Mouse (Mus musculus) ovary, postnatal 36 days (tissue): ENCODE measurements around the gene Il4ra.

Experiments used
- DNase-seq: peaks from one replicate; pipeline ENCODE4 v3.0.0; 2022; ENCODE audit warnings: low spot score, mixed read lengths

Gene Il4ra

DNA sequence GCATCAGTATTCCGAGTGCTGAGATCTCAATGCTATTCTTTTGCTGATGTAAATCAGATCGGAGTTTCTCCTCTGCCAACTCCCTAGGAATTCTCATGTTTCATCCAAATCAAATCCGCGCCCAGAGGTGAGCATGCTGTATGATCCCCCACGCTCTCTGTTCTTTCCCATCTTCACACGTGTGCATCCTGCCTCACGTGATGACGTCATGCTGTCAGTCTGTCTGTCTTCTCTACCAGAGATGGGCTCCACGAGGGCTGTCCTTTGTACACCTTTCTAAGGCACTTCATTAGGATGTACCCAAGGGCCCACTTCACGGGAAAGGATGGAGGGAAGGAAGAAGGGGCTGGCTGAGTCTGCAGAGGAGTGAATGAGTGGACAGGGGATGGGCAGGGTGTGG lies 48.2 kb downstream of the Il4ra start:
- DNase-seq, result no peak

DNA sequence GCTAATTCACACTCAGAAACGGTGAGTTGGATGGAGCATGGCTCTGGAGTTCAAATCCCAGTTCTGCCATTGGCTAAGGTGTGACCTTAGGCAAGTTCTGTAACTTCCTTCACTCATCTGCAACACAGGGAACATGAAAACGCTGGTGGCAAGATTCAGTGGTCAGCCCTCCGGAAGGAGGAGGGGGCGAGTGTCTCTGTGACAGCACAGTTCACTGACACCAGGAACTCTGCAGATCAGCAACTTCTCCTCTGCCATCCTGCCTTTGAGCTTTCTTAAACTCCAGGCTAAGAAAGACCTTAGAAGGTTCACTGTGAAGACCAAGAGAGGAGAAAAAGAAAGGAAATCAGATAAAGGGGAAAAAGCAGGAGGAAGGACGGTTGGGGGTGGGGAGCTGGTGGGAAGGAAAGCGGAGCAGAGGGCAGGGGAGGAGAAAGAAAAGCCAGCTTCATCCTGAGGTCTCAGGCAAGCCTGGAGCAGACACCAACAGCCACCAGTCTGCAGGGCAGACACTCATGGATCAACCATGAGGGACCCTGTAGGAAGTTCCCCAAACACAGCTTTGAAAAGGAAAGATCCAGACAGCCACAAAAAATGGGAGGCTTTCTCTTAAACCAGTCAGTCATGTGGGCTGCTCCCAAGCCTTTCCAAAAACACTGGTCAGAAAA lies 48.8 kb downstream of the Il4ra start:
- DNase-seq, result no peak

- no peak for DNase-seq
Measured at GRCm38 (mm10) chr7:125601280-125601670, 49.4 kb downstream of the Il4ra start.

GRCm38 (mm10) chr7:125601821-125602448 lies 50.0 kb downstream of the Il4ra start:
- DNase-seq, result no peak

GRCm38 (mm10) chr7:125603185-125603631 lies 51.3 kb downstream of the Il4ra start, which contains the start of gene Il21r:
TSS of gene Il21r (plus strand) at chr7:125603429.
- no peak for DNase-seq

DNA sequence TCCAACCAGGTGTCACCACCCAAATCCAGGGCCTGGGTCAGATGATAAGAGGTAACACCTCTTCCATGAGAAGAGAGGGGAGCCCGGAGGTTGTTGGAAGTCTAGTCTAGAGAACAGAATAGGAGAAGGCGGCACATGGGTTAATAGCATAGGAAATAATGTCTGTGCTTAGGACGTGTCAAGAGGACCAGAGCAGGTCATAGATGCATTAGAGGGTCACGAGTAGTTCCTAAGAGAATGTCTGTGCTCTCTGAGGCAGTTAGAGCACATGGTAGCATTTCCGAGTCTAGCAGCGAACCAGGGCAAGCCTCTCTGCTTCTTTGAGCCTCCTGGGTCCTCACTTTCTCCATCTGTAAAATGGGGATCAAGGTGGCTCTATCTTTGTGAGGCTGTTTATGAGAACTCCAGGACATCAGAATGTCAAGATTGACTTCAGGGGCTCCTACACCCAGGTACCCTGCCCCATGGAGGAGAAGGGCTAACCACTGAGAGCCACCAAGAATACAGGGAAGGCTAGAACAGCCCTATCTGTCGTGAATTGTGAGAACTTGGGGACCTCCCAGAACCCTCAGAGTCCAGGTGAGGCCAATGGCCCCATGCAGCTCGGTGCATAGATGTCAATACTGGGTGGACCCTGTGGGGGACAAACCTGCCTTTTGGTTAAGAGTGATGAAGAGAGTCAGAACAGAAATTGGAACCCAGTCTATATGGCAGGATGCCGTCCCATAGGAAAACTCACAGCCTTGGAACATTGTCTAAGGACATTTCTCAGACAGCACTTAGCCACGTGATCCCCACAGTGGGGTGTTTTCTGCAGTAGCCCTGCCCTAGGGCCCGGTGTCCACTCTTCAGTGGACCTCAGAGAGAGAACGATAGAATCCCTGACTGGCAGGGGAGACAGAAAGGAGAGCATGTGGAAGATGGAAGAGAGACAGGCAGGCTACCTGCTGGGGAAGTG lies 52.7 kb downstream of the Il4ra start:
- no peak for DNase-seq

DNA sequence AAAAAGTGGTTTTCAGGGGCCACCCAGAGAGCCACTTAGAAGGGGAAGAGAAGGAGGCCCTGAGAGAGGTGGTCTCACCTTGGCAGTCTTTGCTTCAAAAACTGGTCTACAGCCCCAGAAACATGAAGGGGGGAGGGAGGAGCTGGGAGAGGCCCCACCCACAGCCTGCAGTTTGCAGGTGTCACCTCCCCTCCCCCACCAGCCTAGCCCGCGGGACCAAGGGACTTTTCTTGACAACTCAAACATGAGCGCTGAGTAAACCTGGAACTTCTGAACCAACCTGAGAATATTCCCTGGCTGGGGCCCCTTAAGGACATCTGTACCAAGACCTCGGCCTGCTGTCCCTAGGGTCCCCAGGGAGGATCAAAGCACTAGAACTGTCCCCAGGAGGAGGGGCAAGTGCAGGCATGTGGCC lies 53.8 kb downstream of the Il4ra start:
- no peak for DNase-seq

DNA sequence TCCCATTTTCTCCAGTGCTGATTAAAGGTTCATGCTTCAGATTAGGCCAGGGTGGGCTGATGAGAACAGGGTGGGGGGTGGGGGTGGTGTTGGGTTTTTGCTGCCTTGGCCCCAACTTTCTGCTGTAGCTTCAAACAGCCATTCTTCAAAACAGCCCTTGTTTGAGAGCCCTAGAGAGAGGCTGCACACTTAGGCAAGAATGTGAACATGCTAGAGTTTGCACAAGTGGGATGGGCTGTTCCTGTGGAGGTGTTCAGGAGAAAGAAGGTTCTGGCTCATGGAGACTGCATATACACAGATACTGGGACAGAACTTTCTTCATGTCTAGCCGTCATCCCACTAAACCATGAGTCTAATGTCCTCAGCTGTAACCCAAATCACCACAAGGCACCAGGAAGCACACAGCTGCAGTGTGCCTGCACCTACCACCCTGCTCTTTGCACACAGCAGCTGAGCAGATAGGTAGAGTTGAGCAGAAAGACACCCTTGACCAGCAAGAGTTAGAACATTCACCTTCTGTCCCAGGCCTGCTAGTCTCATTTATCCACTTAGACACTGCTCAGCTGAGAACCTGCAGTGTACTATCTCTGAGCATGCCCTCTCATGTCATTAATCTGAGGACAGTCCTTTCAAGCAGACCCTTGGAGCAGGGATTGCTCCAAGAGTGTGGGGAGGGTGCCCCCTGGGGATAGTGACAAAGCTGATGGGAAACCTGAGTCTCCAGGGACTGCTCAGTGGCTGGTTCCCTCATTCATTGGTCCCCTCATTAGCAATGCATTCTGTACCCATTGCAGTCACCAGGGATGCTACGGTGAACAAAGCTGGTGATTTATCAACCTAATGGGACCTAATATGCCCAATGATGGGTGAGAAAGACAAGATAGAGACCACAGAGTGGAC lies 54.6 kb downstream of the Il4ra start:
- no peak for DNase-seq

- DNase-seq, result no peak
Measured at GRCm38 (mm10) chr7:125607384-125608182, 55.7 kb downstream of the Il4ra start.

DNA sequence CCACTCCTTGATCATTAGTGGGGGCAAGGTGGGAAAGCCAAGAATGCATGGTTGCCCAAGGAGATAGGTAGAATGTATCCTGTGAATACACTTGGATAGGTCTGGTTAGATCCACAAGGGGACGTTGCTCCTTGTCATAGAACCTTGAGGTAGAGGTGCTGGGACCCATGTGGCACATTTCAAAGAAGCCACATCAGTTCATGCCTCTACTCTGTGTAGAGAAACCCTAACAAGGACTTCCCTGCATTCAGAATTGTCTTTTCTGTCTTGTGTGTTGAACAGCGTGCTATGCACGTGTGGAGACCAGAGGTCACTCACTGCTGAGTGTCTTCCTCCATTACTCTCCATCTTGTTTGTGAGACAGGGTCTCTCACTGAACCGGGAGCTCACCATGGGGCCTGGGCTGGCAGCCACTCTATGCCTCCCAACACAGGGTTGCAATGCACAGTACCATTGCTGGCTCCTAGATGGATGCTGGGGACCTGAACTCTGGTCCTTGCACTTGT lies 56.3 kb downstream of the Il4ra start:
- no peak for DNase-seq

- DNase-seq, result no peak
Measured at GRCm38 (mm10) chr7:125613579-125613978, 61.7 kb downstream of the Il4ra start.

DNA sequence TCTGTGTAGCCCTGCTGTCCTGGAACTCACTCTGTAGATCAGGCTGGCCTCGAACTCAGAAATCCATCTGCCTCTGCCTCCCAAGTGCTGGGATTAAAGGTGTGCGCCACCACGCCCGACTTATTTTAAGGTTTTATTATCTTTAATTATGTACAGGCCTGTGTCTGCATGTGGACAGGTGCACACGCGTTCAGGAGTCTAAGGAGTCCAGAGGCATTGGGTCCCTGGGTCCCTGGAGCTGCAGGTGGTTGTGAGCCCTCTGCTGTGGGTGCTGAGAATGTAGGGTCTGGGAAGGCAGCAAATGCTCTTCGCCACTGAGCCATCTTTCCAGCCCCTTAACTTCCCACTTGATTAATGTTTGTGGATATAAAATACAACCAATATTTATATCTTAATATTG lies 63.5 kb downstream of the Il4ra start:
- no peak for DNase-seq

DNA sequence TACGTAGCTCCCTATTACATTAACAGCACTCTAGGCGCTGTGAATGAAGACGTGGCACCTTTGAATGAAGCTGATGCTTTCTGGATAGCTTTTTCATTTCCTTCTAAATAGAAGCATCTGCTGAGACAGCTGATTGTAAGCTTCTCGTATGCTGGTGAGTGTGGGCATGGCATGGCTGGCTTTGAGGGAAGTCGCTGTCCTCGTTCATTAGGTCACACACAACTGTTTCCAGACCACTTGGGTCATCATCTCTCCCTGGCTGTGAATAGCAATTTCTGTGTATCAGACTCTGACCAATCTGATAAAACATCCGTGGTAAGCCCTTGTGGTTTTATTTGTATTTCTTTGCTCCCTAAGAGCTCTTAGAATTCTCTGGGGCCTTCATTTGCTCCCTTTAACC lies 66.1 kb downstream of the Il4ra start:
- no peak for DNase-seq

- DNase-seq, result no peak
Measured at GRCm38 (mm10) chr7:125620077-125620476, 68.2 kb downstream of the Il4ra start.

- DNase-seq, result no peak
Measured at GRCm38 (mm10) chr7:125622741-125623685, 71.1 kb downstream of the Il4ra start.

GRCm38 (mm10) chr7:125625219-125625618 lies 73.3 kb downstream of the Il4ra start:
- no peak for DNase-seq

DNA sequence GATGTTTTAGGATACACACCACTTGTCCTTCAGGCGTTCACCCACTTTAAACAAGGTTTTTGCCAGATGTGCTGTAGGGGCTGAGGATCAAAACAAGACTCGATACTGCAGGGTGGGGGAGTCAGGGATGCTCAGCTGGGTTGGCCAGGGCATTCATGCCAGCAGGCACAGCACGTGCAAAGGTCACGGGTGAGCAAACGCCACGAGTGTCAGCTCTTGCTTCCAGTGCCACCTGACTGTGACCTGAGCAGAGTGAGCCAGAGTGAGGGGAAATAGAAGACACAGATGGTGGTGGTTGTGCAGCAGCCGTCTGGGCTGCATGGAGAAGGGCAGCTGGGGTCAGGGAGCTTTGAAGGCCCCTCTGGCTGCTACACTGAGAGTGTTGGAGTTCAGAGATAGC lies 73.9 kb downstream of the Il4ra start:
- no peak for DNase-seq
